Mouse (Mus musculus) bone marrow, adult 2 months (tissue): ENCODE measurements at regions not wholly inside any gene's neighbourhood (a gene's known extent, or its start where the extent isn't known, plus 50 kb on each side); places are given as distances from the start of the nearest gene placed in this dataset.

ENCODE experiments used
- H3K27ac ChIP-seq: fragments of 200-500 bp; 2 replicates; pipeline ENCODE4 v1.5.1; 2012; ENCODE audit warnings: low read depth, mild to moderate bottlenecking, control low read depth, inconsistent platforms, low read length; ENCODE audit not compliant: control insufficient read depth, poor library complexity, insufficient read depth
- H3K4me1 ChIP-seq: fragments of 200-500 bp; 2 replicates; pipeline ENCODE4 v1.6.1; 2011; ENCODE audit warnings: low read length; ENCODE audit not compliant: control insufficient read depth, insufficient read depth
- H3K4me3 ChIP-seq: fragments of 200-500 bp; replicated peaks from 2 replicates; pipeline ENCODE3; 2011; ENCODE audit warnings: mild to moderate bottlenecking, low read depth, low read length, control low read depth; ENCODE audit not compliant: control insufficient read depth
- CTCF ChIP-seq: fragments of 200-500 bp; IDR thresholded peaks from 2 replicates; pipeline ENCODE4 v1.5.1; 2011; ENCODE audit warnings: low read length, control low read depth; ENCODE audit not compliant: control insufficient read depth, insufficient read depth
- POLR2A ChIP-seq: fragments of 200-500 bp; IDR thresholded peaks from 2 replicates; pipeline ENCODE4 v1.6.1; 2011; ENCODE audit warnings: low read depth, mild to moderate bottlenecking, control low read depth, low read length, borderline replicate concordance; ENCODE audit not compliant: control insufficient read depth
- WGBS: fragments of 180-500 bp; shearing (Covaris S2); methylation state at CpG from one replicate; pipeline ENCODE4 v1.1.7; 2018; 5-methylcytosine and 5-hydroxymethylcytosine counted together

DNA sequence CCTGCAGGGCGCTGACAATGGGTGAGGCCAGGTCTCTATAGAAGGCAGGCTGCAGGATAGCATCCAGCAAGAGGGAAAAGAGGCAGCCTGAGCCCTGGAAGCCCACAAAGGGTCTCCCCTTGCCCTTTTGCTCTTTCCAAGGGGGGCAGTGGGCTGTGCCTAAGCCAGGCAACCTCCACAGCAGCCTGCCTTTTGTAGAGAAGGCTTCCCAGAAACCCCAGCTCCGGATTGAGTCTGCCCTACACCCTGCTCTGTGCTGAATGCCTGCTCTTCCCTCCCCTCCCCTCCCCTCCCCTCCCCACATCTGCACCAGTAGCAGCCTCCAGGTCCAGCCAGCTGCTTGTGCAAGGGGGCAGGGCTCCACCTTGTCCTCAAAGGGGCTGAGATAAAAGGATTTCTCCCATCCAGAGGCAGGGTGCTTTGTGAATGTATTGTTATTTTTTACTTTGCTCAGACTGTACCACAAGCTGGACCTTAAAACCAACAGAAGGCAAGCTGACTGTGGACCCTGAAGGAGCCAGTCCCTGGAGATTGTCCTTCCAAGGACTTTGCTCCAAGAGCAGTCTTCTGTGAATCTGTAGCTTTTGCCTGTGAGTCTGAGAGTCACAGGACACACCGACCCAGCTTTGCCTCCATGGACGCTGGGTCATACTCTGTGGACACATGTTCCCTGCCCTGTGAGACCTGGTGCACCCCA lies 186.8 kb downstream of the Irx2 start:
- WGBS = 19% methylated on average over 4 of the region's 4 CpGs
- no peak overlapping the region for H3K4me3 ChIP-seq
- H3K27ac ChIP-seq = no peak overlapping the region
- no peaks in the 10 kb centered on the region for H3K4me1 ChIP-seq
- TF ChIP-seq CTCF = no peak
- TF ChIP-seq POLR2A = no peak

DNA sequence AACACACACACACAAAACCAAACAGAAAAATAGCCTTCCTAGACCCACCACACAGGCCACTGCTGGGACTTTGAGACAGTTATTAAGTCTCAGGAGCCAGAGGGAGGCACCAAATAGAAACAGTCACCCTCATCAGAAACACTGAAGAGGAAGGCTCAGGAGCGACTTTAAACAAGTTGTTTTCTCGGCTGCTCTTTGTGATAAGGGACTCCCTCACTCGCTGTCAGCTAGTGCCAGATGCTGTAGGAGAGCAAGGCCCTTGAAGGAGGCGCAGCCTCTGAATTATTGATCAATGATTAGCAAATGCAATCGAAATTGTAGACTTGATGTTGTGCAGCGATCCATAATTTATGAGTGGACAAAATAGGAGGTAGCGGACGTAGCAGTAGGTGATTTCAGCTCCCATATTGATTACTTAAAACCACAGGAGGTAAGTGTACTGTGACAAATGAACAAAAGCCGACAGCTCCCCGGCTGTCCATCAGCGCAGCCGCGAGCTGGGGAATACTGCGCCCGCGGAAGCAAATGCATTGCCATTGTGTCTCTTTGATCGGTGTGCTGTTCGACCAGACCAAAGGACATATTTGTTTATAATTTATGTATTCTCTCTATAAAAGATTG lies 187.4 kb downstream of the Irx2 start:
- 14% methylated on average over 18 of the region's 18 CpGs for WGBS
- no peak for TF ChIP-seq CTCF
- no peak for TF ChIP-seq POLR2A
- no peak overlapping the region for H3K4me3 ChIP-seq
- no peaks in the 10 kb centered on the region for H3K4me1 ChIP-seq
- H3K27ac ChIP-seq = no peak overlapping the region

DNA sequence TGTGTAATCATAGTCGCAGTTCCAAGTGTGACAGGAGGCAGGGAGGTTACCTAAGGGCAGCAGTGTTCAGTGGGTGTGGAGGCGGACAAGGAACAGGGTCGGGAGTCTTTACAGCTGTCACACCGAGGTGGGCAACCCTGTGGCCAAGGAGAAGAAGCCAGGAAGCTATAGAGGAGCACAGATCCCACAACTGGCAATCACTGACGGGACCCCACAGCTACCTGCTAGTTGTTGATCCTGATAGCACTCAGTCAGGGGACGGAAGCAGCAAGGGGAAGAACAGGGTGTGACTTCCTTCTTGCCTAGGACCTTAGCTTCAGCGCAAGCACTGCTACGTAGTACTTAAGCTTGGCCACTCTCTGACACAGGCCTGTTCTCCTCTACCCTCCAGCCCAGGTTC lies 188.2 kb downstream of the Irx2 start:
- no peak for TF ChIP-seq CTCF
- TF ChIP-seq POLR2A = no peak
- no peak overlapping the region for H3K4me3 ChIP-seq
- 9% methylated on average over 8 of the region's 8 CpGs for WGBS
- no peaks in the 10 kb centered on the region for H3K4me1 ChIP-seq
- H3K27ac ChIP-seq = no peak overlapping the region

DNA sequence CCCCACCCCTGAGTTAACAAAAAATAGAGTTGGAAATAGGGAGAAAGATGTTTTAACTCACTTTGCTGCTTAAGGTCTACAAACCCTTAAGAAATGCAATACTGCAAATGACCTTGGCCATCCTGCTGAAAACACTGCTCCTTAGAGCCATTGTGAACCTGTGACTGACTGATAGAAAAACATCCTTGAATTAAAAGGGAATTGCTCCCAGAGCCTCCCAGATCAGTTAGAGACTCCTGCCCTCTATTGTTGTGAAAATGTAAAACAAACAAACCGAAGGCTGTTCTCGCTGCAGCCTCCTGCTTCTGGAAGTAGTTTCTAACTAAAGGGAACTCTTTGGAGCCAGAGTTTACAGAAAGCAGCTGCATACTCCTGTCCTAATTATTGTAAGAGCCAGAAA lies 188.9 kb downstream of the Irx2 start:
- no peak for TF ChIP-seq CTCF
- TF ChIP-seq POLR2A = no peak
- WGBS = 15% methylated on average over 2 of the region's 2 CpGs

DNA sequence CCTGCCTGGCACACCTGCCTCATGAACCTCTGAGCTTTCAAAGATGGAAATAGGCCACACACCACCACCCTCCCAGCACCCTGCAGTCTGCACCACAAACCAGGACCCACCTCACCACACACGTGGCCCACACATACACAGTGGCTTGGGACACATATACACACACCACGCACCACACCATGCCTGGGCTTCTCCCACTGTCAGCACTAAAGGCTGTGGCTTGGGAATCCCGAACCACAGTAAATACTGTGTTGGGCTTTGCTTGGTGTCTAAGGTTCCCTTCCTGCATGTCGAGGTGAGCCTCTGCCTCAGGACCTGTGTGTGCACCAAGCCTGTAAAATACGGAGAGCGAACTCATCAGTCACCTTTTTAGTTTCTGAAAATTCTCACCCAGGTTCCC lies 189.3 kb downstream of the Irx2 start:
- 21% methylated on average over 6 of the region's 6 CpGs for WGBS
- Histone ChIP-seq H3K4me1 (no peaks in the 10 kb centered on the region), H3K27ac (no peak overlapping the region), H3K4me3 (no peak overlapping the region)
- TF ChIP-seq CTCF = no peak
- no peak for TF ChIP-seq POLR2A

More for the DNA sequence above, 188.9 kb downstream of the Irx2 start:
- no peak overlapping the region for H3K4me3 ChIP-seq
- H3K4me1 ChIP-seq = no peaks in the 10 kb centered on the region
- H3K27ac ChIP-seq = no peak overlapping the region

DNA sequence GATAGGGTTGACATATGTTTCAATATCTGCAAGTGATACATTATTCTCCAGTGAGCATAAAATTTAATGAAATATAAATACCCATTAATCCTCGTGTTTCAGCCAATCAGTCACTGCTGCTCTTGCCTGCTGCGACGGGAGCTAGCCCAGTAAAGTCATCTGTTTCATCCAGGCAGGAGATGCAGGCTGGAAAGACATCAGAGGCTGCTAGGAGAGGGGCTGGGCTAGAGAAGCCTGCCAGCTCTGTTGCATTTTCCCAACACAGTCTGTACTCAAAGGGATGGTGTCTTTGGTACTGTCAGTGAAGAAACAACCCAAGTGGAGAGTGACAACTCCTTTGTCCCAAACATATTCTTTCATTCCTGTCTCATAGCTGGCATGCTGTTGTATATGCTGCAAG lies 198.0 kb downstream of the Irx2 start:
- TF ChIP-seq CTCF (no peak), POLR2A (no peak)
- H3K4me1 ChIP-seq = no peaks in the 10 kb centered on the region
- WGBS = 63% methylated on average over 3 of the region's 3 CpGs
- no peak overlapping the region for H3K27ac ChIP-seq
- H3K4me3 ChIP-seq = no peak overlapping the region

DNA sequence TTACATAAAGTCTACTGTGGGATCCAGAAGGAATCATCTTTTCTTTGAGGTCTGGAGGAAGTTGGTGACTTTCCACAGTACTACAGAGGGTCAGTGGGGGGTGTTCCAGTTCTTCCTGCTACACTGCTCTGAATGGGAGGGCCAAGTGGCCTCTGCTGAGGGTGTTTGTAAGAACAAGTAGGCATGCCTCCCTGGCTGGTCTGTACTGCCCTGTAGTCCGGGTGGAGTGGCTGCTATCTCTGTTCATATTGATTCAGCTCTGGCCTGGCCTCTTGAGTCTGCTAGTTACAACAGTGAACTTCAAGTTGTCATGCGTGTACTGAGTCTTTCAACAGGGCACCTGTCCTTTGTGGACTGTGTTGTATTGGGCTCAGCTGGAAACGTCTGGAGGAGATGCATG lies 200.7 kb downstream of the Irx2 start:
- no peaks in the 10 kb centered on the region for H3K4me1 ChIP-seq
- TF ChIP-seq POLR2A = no peak
- no peak for TF ChIP-seq CTCF
- 61% methylated on average over 3 of the region's 3 CpGs for WGBS
- no peak overlapping the region for H3K27ac ChIP-seq
- no peak overlapping the region for H3K4me3 ChIP-seq

DNA sequence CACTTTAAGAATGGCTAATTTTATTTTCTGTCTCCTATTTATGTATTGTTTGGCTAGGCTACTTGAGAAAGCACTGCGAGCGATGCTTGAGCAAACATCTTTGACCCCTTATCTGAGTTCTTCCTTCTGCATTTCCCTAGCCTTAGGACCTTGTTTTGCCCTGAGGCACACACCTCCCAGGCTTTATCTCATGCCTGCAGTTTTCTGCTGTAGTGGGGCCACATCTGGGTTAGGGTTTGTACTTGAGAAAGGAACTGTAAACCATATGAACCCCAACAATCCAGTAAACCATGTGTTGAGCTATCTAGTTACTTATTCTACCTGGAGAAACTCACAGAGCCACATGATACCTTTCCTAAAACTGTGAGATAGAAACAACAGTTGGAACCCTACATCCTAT lies 204.7 kb downstream of the Irx2 start:
- WGBS = 72% methylated on average over 2 of the region's 2 CpGs
- no peak overlapping the region for H3K27ac ChIP-seq

More for the DNA sequence above, 204.7 kb downstream of the Irx2 start:
- no peak for TF ChIP-seq POLR2A
- TF ChIP-seq CTCF = no peak
- H3K4me1 ChIP-seq = no peaks in the 10 kb centered on the region
- no peak overlapping the region for H3K4me3 ChIP-seq
